Mouse (Mus musculus) liver, embryonic 14.5 days (tissue): ENCODE data around the gene Smc1b.

ENCODE experiments used
- CTCF ChIP-seq: IDR thresholded peaks from 2 replicates; pipeline ENCODE4 v1.5.1; 2016; ENCODE audit warnings: antibody characterized with exemption, low read depth, control low read depth
- EP300 ChIP-seq: IDR thresholded peaks from 2 replicates; pipeline ENCODE4 v1.6.1; 2016; ENCODE audit warnings: antibody characterized with exemption, low read depth

DNA sequence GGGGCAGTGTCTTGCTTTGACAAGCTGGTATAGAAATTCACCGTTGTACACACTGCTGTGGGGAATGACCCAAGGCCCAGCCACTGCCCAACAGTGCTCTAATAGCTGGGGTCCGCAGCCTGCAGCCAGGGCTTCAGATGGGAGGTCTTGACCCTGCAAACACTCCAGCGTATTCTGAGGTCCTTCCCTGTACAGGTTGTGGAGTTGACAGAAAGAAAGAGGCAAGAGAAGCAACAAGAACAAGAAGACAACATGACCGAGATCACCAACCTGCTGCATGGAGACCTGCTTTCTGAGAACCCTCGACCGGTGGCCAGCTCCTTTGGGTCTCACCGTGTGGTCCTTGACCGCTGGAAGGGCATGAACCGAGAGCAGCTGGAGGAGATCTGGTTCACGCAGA, 9.5 kb upstream of the Smc1b start:
- TF ChIP-seq CTCF (no peak), EP300 (no peak)
